Mouse (Mus musculus): ENCODE data around the gene Clca3a1. TPM values are rescaled to one million over a fixed set of nuclear protein-coding genes. Genes with fewer than 3 reads are reported as not detected.
A peak's percentile ranks its signal among the peaks of the same experiment; 100 is the strongest.

Gene Clca3a1
- total and polyA plus RNA-seq, 3 experiments = 0.76 to 1.0 (median 0.96) TPM

- Histone ChIP-seq H3K4me3 (no peak overlapping the region), H3K27ac (no peak overlapping the region), H3K36me3 (ENCODE audit: control insufficient read depth, insufficient read depth, low read length) (peaks cover 25% of the 10 kb centered on the region), H3K79me2 (replicated peaks; ENCODE audit: control insufficient read depth, insufficient read depth, low read length) (no peaks in the 10 kb centered on the region), H3K4me1 (ENCODE audit: control insufficient read depth, insufficient read depth, low read length) (no peaks in the 10 kb centered on the region), H3K9ac (ENCODE audit: low read depth, low read length) (no peak overlapping the region), H3K27me3 (ENCODE audit: control insufficient read depth, insufficient read depth, low read length) (no peaks in the 10 kb centered on the region)
- WGBS = 30% methylated on average over 3 of the region's 3 CpGs
- DNase-seq = no peak
- intact Hi-C loops (cut with DNase I) = loop anchor here (1.0 kb wide), 1 partner anchor 29 kb away; no protein-coding TSS in a partner anchor
- TF ChIP-seq CTCF (IDR thresholded peaks at IDR 0.05) (peak; percentile 89), POLR2A (IDR thresholded peaks at IDR 0.05; ENCODE audit: insufficient read depth, low read depth, low read length) (no peak)
Observed at GRCm38 (mm10) chr3:144692052-144692451, 68.7 kb downstream of the Clca3a1 start.

GRCm38 (mm10) chr3:144689236-144689635 lies 71.5 kb downstream of the Clca3a1 start:
- peaks cover 9% of the 10 kb centered on the region for H3K36me3 ChIP-seq (ENCODE audit: control insufficient read depth, insufficient read depth, low read length)
- 44% methylated on average over 11 of the region's 11 CpGs for WGBS
- H3K27ac ChIP-seq = no peak overlapping the region
- H3K4me3 ChIP-seq = no peak overlapping the region
- no peaks in the 10 kb centered on the region for H3K79me2 ChIP-seq (replicated peaks; ENCODE audit: control insufficient read depth, insufficient read depth, low read length)
- no peak for DNase-seq
- no peaks in the 10 kb centered on the region for H3K27me3 ChIP-seq (ENCODE audit: control insufficient read depth, insufficient read depth, low read length)
- H3K4me1 ChIP-seq (ENCODE audit: control insufficient read depth, insufficient read depth, low read length) = no peaks in the 10 kb centered on the region
- H3K9ac ChIP-seq (ENCODE audit: low read depth, low read length) = no peak overlapping the region
- intact Hi-C loops (cut with DNase I) = no loop called here
- no peak for TF ChIP-seq EP300 (IDR thresholded peaks at IDR 0.05; ENCODE audit: insufficient read depth, low read depth, low read length)
- no peak for TF ChIP-seq CTCF (IDR thresholded peaks at IDR 0.05)
- TF ChIP-seq POLR2A (IDR thresholded peaks at IDR 0.05; ENCODE audit: insufficient read depth, low read depth, low read length) = no peak

GRCm38 (mm10) chr3:144688284-144688683 lies 72.5 kb downstream of the Clca3a1 start:
- Histone ChIP-seq H3K9ac (ENCODE audit: low read depth, low read length) (no peak overlapping the region), H3K27ac (no peak overlapping the region), H3K4me1 (ENCODE audit: control insufficient read depth, insufficient read depth, low read length) (no peaks in the 10 kb centered on the region), H3K27me3 (ENCODE audit: control insufficient read depth, insufficient read depth, low read length) (no peaks in the 10 kb centered on the region), H3K79me2 (replicated peaks; ENCODE audit: control insufficient read depth, insufficient read depth, low read length) (no peaks in the 10 kb centered on the region), H3K36me3 (ENCODE audit: control insufficient read depth, insufficient read depth, low read length) (peaks cover 9% of the 10 kb centered on the region), H3K4me3 (no peak overlapping the region)
- 74% methylated on average over 8 of the region's 8 CpGs for WGBS
- intact Hi-C loops (cut with DNase I) = no loop called here
- no peak for DNase-seq
- no peak for TF ChIP-seq EP300 (IDR thresholded peaks at IDR 0.05; ENCODE audit: insufficient read depth, low read depth, low read length)

GRCm38 (mm10) chr3:144687618-144688017 lies 73.2 kb downstream of the Clca3a1 start:
- H3K27me3 ChIP-seq (ENCODE audit: control insufficient read depth, insufficient read depth, low read length) = no peaks in the 10 kb centered on the region
- intact Hi-C loops (cut with DNase I) = no loop called here
- no peaks in the 10 kb centered on the region for H3K4me1 ChIP-seq (ENCODE audit: control insufficient read depth, insufficient read depth, low read length)
- H3K9ac ChIP-seq (ENCODE audit: low read depth, low read length) = no peak overlapping the region
- H3K79me2 ChIP-seq (replicated peaks; ENCODE audit: control insufficient read depth, insufficient read depth, low read length) = no peaks in the 10 kb centered on the region
- WGBS = 88% methylated on average over 9 of the region's 9 CpGs
- no peak overlapping the region for H3K4me3 ChIP-seq
- no peak for DNase-seq
- TF ChIP-seq POLR2A (IDR thresholded peaks at IDR 0.05; ENCODE audit: insufficient read depth, low read depth, low read length) (no peak), CTCF (IDR thresholded peaks at IDR 0.05) (no peak), EP300 (IDR thresholded peaks at IDR 0.05; ENCODE audit: insufficient read depth, low read depth, low read length) (no peak)
- H3K36me3 ChIP-seq (ENCODE audit: control insufficient read depth, insufficient read depth, low read length) = peaks cover 9% of the 10 kb centered on the region
- H3K27ac ChIP-seq = no peak overlapping the region

- Histone ChIP-seq H3K79me2 (replicated peaks; ENCODE audit: control insufficient read depth, insufficient read depth, low read length) (no peaks in the 10 kb centered on the region), H3K9ac (ENCODE audit: low read depth, low read length) (no peak overlapping the region), H3K36me3 (ENCODE audit: control insufficient read depth, insufficient read depth, low read length) (peaks cover 6% of the 10 kb centered on the region), H3K4me1 (ENCODE audit: control insufficient read depth, insufficient read depth, low read length) (no peaks in the 10 kb centered on the region), H3K27ac (no peak overlapping the region), H3K4me3 (no peak overlapping the region), H3K27me3 (ENCODE audit: control insufficient read depth, insufficient read depth, low read length) (no peaks in the 10 kb centered on the region)
- WGBS = 80% methylated on average over 5 of the region's 5 CpGs
- intact Hi-C loops (cut with DNase I) = no loop called here
- TF ChIP-seq CTCF (IDR thresholded peaks at IDR 0.05) = no peak
- DNase-seq = no peak
Observed at GRCm38 (mm10) chr3:144686146-144686545, 74.6 kb downstream of the Clca3a1 start.

GRCm38 (mm10) chr3:144683136-144683814 lies 77.5 kb downstream of the Clca3a1 start:
- WGBS = 72% methylated on average over 12 of the region's 12 CpGs
- no peak for DNase-seq
- peaks cover 4% of the 10 kb centered on the region for H3K4me1 ChIP-seq (ENCODE audit: control insufficient read depth, insufficient read depth, low read length)
- intact Hi-C loops (cut with DNase I) = no loop called here
- H3K36me3 ChIP-seq (ENCODE audit: control insufficient read depth, insufficient read depth, low read length) = no peaks in the 10 kb centered on the region; the same call in 1 of the 2 replicates
- H3K9ac ChIP-seq (ENCODE audit: low read depth, low read length) = no peak overlapping the region
- no peak overlapping the region for H3K27ac ChIP-seq
- H3K79me2 ChIP-seq (replicated peaks; ENCODE audit: control insufficient read depth, insufficient read depth, low read length) = no peaks in the 10 kb centered on the region
- no peaks in the 10 kb centered on the region for H3K27me3 ChIP-seq (ENCODE audit: control insufficient read depth, insufficient read depth, low read length)
- H3K4me3 ChIP-seq = no peak overlapping the region
- TF ChIP-seq EP300 (IDR thresholded peaks at IDR 0.05; ENCODE audit: insufficient read depth, low read depth, low read length) = no peak
- no peak for TF ChIP-seq POLR2A (IDR thresholded peaks at IDR 0.05; ENCODE audit: insufficient read depth, low read depth, low read length)
- TF ChIP-seq CTCF (IDR thresholded peaks at IDR 0.05) = no peak
